Mouse (Mus musculus): ENCODE results near the gene Lgi4. TPM values are rescaled to one million over a fixed set of nuclear protein-coding genes. Genes with fewer than 3 reads are reported as not detected.

The Lgi4 gene
- total and polyA plus RNA-seq, 3 experiments, result not detected

DNA sequence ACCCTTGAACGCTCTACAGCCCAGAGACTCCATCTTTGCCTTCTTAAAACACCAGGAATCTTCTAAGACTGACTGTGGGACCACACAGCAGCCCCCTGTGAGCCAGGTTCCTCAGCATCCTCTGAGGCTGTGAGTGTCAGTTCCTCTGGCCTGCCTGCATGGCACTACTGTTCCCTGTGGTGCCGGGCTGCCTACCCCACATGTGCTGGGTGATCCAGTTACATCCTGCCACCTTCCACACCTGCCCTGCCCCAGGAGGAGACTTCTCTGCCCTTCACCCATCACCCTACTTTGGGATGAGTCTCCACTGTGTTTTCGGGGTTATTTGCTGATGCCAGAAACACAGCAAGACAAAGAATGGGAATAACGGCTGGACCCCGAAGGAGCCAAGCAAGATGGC, 60.4 kb downstream of the Lgi4 start:
- dilution Hi-C loops (cut with MboI; ENCODE audit: extremely low pct_ligation_motif_present, extremely low pct_unique_long_range_greater_than_20kb, low sequenced_read_pairs) (no loop called here), in situ Hi-C loops (cut with MboI; ENCODE audit: low pct_ligation_motif_present, low pct_unique_long_range_greater_than_20kb, low sequenced_read_pairs) (no loop called here)
- Histone ChIP-seq H3K79me2 (replicated peaks; ENCODE audit: control insufficient read depth, extremely low read depth, insufficient read depth, poor library complexity, severe bottlenecking) (no peaks in the 10 kb centered on the region), H3K4me1 (ENCODE audit: control insufficient read depth in 1 of 2, insufficient read depth in 2 of 2) (peaks cover 8 to 30% of the 10 kb centered on the region in 2 experiments; a peak in 3 of 4 replicates), H3K27me3 (replicated peaks) (no peaks in the 10 kb centered on the region), H3K4me2 (ENCODE audit: insufficient read depth, low read depth, poor library complexity, severe bottlenecking) (no peak overlapping the region), H3K9me3 (replicated peaks; ENCODE audit: low read length) (no peaks in the 10 kb centered on the region), H3K4me3 (replicated peaks in 1 of 3; ENCODE audit: low read depth in 2 of 3, low read length in 2 of 3, poor library complexity in 1 of 3) (no peak overlapping the region), H3K9ac (ENCODE audit: insufficient read depth, low read depth) (no peak overlapping the region), H3K36me3 (replicated peaks in 1 of 2; ENCODE audit: control insufficient read depth in 1 of 2, insufficient read depth in 1 of 2, low read length in 1 of 2) (no peaks in the 10 kb centered on the region), H3K27ac (ENCODE audit: insufficient read depth, low read depth) (no peak overlapping the region)
- no peak for TF ChIP-seq ZKSCAN1 (IDR thresholded peaks at IDR 0.05; ENCODE audit: borderline replicate concordance, low read depth, low read length)
- no peak for TF ChIP-seq ETS1 (conservative IDR thresholded peaks at IDR 0.05; ENCODE audit: low read depth, low read length)
- TF ChIP-seq ZMIZ1 (IDR thresholded peaks at IDR 0.05; ENCODE audit: low read depth, low read length), result no peak
- no peak for TF ChIP-seq NELFE (IDR thresholded peaks at IDR 0.05; ENCODE audit: low read depth, low read length)
- TF ChIP-seq MAZ (IDR thresholded peaks at IDR 0.05; ENCODE audit: low read depth, low read length), result no peak
- TF ChIP-seq POLR2AphosphoS2 (IDR thresholded peaks at IDR 0.05; ENCODE audit: low read depth, low read length), result no peak
- TF ChIP-seq RCOR1 (conservative IDR thresholded peaks at IDR 0.05; ENCODE audit: low read depth, low read length), result no peak
- TF ChIP-seq KAT2A (IDR thresholded peaks at IDR 0.05; ENCODE audit: insufficient replicate concordance, low read length), result no peak
- no peak for TF ChIP-seq GABPA (IDR thresholded peaks at IDR 0.05; ENCODE audit: insufficient replicate concordance, low read depth, low read length)
- no peak for TF ChIP-seq E2F4 (IDR thresholded peaks at IDR 0.05; ENCODE audit: insufficient replicate concordance, low read depth, low read length)
- no peak for TF ChIP-seq EP300 (IDR thresholded peaks at IDR 0.05; ENCODE audit: low read length)
- no peak for TF ChIP-seq ZNF384 (IDR thresholded peaks at IDR 0.05; ENCODE audit: low read depth, low read length)
- TF ChIP-seq MYC (IDR thresholded peaks at IDR 0.05; ENCODE audit: low read depth, low read length), result no peak
- DNase-seq (ENCODE audit: extremely low read depth), result no peak

Other genes starting within 250 kb of the Lgi4 start
- 0.08 TPM in 1 of 2 replicates, not detected in the other for gene Ffar2, start 235.6 kb upstream of the Lgi4 start, total RNA-seq (2012; rRNA removed)
- gene Ffar2, start 235.6 kb upstream of the Lgi4 start, total RNA-seq (2014; rRNA removed), result not detected in 2 replicates
- gene Ffar2, start 235.6 kb upstream of the Lgi4 start, polyA plus RNA-seq (2012; ENCODE audit: insufficient read length, low read depth), result 0.51 and 0.52 TPM in 2 replicates
- not detected in 2 replicates for gene Ffar3, start 203.2 kb upstream of the Lgi4 start, total RNA-seq (2012; rRNA removed)
- not detected in 2 replicates for gene Ffar3, start 203.2 kb upstream of the Lgi4 start, total RNA-seq (2014; rRNA removed)
- not detected in 2 replicates for gene Ffar3, start 203.2 kb upstream of the Lgi4 start, polyA plus RNA-seq (2012; ENCODE audit: insufficient read length, low read depth)
- gene Ffar1, start 197.8 kb upstream of the Lgi4 start, total RNA-seq (2012; rRNA removed), result 0.34 and 0.42 TPM in 2 replicates
- 1.2 and 1.4 TPM in 2 replicates for gene Ffar1, start 197.8 kb upstream of the Lgi4 start, total RNA-seq (2014; rRNA removed)
- gene Ffar1, start 197.8 kb upstream of the Lgi4 start, polyA plus RNA-seq (2012; ENCODE audit: insufficient read length, low read depth), result 14.3 and 17.2 TPM in 2 replicates
- gene Cd22, start 179.0 kb upstream of the Lgi4 start, total RNA-seq (2012; rRNA removed), result 41.7 and 42.3 TPM in 2 replicates
- gene Cd22, start 179.0 kb upstream of the Lgi4 start, total RNA-seq (2014; rRNA removed), result 81.5 and 90.6 TPM in 2 replicates
- 180 and 190 TPM in 2 replicates for gene Cd22, start 179.0 kb upstream of the Lgi4 start, polyA plus RNA-seq (2012; ENCODE audit: insufficient read length, low read depth)
- gene Mag, start 144.5 kb upstream of the Lgi4 start, total RNA-seq (2012; rRNA removed), result 0.04 TPM in 1 of 2 replicates, not detected in the other
- not detected in 2 replicates for gene Mag, start 144.5 kb upstream of the Lgi4 start, total RNA-seq (2014; rRNA removed)
- gene Mag, start 144.5 kb upstream of the Lgi4 start, polyA plus RNA-seq (2012; ENCODE audit: insufficient read length, low read depth), result not detected in 2 replicates
- not detected in 2 replicates for gene Hamp2, start 134.7 kb upstream of the Lgi4 start, total RNA-seq (2012; rRNA removed)
- not detected in 2 replicates for gene Hamp2, start 134.7 kb upstream of the Lgi4 start, total RNA-seq (2014; rRNA removed)
- not detected in 2 replicates for gene Hamp2, start 134.7 kb upstream of the Lgi4 start, polyA plus RNA-seq (2012; ENCODE audit: insufficient read length, low read depth)
- gene Hamp, start 115.3 kb upstream of the Lgi4 start, total RNA-seq (2012; rRNA removed), result not detected in 2 replicates
- gene Hamp, start 115.3 kb upstream of the Lgi4 start, total RNA-seq (2014; rRNA removed), result not detected in 2 replicates
- not detected in 2 replicates for gene Hamp, start 115.3 kb upstream of the Lgi4 start, polyA plus RNA-seq (2012; ENCODE audit: insufficient read length, low read depth)
- gene Usf2, start 102.5 kb upstream of the Lgi4 start, total RNA-seq (2012; rRNA removed), result 42.0 and 47.9 TPM in 2 replicates
- gene Usf2, start 102.5 kb upstream of the Lgi4 start, total RNA-seq (2014; rRNA removed), result 47.0 and 57.2 TPM in 2 replicates
- 102 and 103 TPM in 2 replicates for gene Usf2, start 102.5 kb upstream of the Lgi4 start, polyA plus RNA-seq (2012; ENCODE audit: insufficient read length, low read depth)
- 0.08 and 0.13 TPM in 2 replicates for gene Lsr, start 85.9 kb upstream of the Lgi4 start, total RNA-seq (2012; rRNA removed)
- gene Lsr, start 85.9 kb upstream of the Lgi4 start, total RNA-seq (2014; rRNA removed), result 0.12 TPM in 1 of 2 replicates, not detected in the other
- not detected in 2 replicates for gene Lsr, start 85.9 kb upstream of the Lgi4 start, polyA plus RNA-seq (2012; ENCODE audit: insufficient read length, low read depth)
- not detected in 2 replicates for gene Fam187b, start 85.6 kb upstream of the Lgi4 start, total RNA-seq (2012; rRNA removed)
- gene Fam187b, start 85.6 kb upstream of the Lgi4 start, total RNA-seq (2014; rRNA removed), result not detected in 2 replicates
- gene Fam187b, start 85.6 kb upstream of the Lgi4 start, polyA plus RNA-seq (2012; ENCODE audit: insufficient read length, low read depth), result not detected in 2 replicates
- 71.6 and 73.2 TPM in 2 replicates for gene Fxyd5, start 16.9 kb upstream of the Lgi4 start, total RNA-seq (2012; rRNA removed)
- gene Fxyd5, start 16.9 kb upstream of the Lgi4 start, total RNA-seq (2014; rRNA removed), result 38.3 and 43.8 TPM in 2 replicates
- gene Fxyd5, start 16.9 kb upstream of the Lgi4 start, polyA plus RNA-seq (2012; ENCODE audit: insufficient read length, low read depth), result 96.8 and 124 TPM in 2 replicates
- gene Fxyd7, start 7.9 kb upstream of the Lgi4 start, total RNA-seq (2012; rRNA removed), result not detected in 2 replicates
- gene Fxyd7, start 7.9 kb upstream of the Lgi4 start, total RNA-seq (2014; rRNA removed), result not detected in 2 replicates
- gene Fxyd7, start 7.9 kb upstream of the Lgi4 start, polyA plus RNA-seq (2012; ENCODE audit: insufficient read length, low read depth), result not detected in 2 replicates
- not detected in 2 replicates for gene Fxyd1, start 2.1 kb upstream of the Lgi4 start, total RNA-seq (2012; rRNA removed)
- not detected in 2 replicates for gene Fxyd1, start 2.1 kb upstream of the Lgi4 start, total RNA-seq (2014; rRNA removed)
- not detected in 2 replicates for gene Fxyd1, start 2.1 kb upstream of the Lgi4 start, polyA plus RNA-seq (2012; ENCODE audit: insufficient read length, low read depth)
- gene Fxyd3, start 17.4 kb downstream of the Lgi4 start, total RNA-seq (2012; rRNA removed), result not detected in 2 replicates
- not detected in 2 replicates for gene Fxyd3, start 17.4 kb downstream of the Lgi4 start, total RNA-seq (2014; rRNA removed)
- gene Fxyd3, start 17.4 kb downstream of the Lgi4 start, polyA plus RNA-seq (2012; ENCODE audit: insufficient read length, low read depth), result 0.08 TPM in 1 of 2 replicates, not detected in the other
- 1.7 and 3.0 TPM in 2 replicates for gene Hpn, start 55.9 kb downstream of the Lgi4 start, total RNA-seq (2012; rRNA removed)
- gene Hpn, start 55.9 kb downstream of the Lgi4 start, total RNA-seq (2014; rRNA removed), result 8.7 and 11.2 TPM in 2 replicates
- 16.7 and 18.7 TPM in 2 replicates for gene Hpn, start 55.9 kb downstream of the Lgi4 start, polyA plus RNA-seq (2012; ENCODE audit: insufficient read length, low read depth)
- 0.17 and 0.30 TPM in 2 replicates for gene Scn1b, start 67.7 kb downstream of the Lgi4 start, total RNA-seq (2012; rRNA removed)
- gene Scn1b, start 67.7 kb downstream of the Lgi4 start, total RNA-seq (2014; rRNA removed), result not detected in 2 replicates
- gene Scn1b, start 67.7 kb downstream of the Lgi4 start, polyA plus RNA-seq (2012; ENCODE audit: insufficient read length, low read depth), result not detected in 2 replicates
- 66.6 and 86.0 TPM in 2 replicates for gene Gramd1a, start 96.6 kb downstream of the Lgi4 start, total RNA-seq (2012; rRNA removed)
- 45.7 and 49.5 TPM in 2 replicates for gene Gramd1a, start 96.6 kb downstream of the Lgi4 start, total RNA-seq (2014; rRNA removed)
- gene Gramd1a, start 96.6 kb downstream of the Lgi4 start, polyA plus RNA-seq (2012; ENCODE audit: insufficient read length, low read depth), result 70.0 and 90.7 TPM in 2 replicates
- gene Scgb2b2, start 231.2 kb downstream of the Lgi4 start, total RNA-seq (2012; rRNA removed), result not detected in 2 replicates
- not detected in 2 replicates for gene Scgb2b2, start 231.2 kb downstream of the Lgi4 start, total RNA-seq (2014; rRNA removed)
- not detected in 2 replicates for gene Scgb2b2, start 231.2 kb downstream of the Lgi4 start, polyA plus RNA-seq (2012; ENCODE audit: insufficient read length, low read depth)
- gene Scgb1b2, start 232.5 kb downstream of the Lgi4 start, total RNA-seq (2012; rRNA removed), result not detected in 2 replicates
- not detected in 2 replicates for gene Scgb1b2, start 232.5 kb downstream of the Lgi4 start, total RNA-seq (2014; rRNA removed)
- gene Scgb1b2, start 232.5 kb downstream of the Lgi4 start, polyA plus RNA-seq (2012; ENCODE audit: insufficient read length, low read depth), result not detected in 2 replicates

Data from CH12.LX (cell line).